Mouse (Mus musculus) kidney, embryonic 16.5 days (tissue): ENCODE data around the gene Rnf41. TPM values are rescaled to one million over a fixed set of nuclear protein-coding genes. Genes with fewer than 3 reads are reported as not detected.
A peak's percentile ranks its signal among the peaks of the same experiment; 100 is the strongest.

Source experiments
- ATAC-seq: fragments of 200-750 bp; cut with Nextera tagmentation; 2 replicates; pipeline ENCODE4 v1.8.0; 2017; ENCODE audit warnings: moderate TSS enrichment; ENCODE audit not compliant: low FRiP score, low TSS enrichment
- H3K27ac ChIP-seq: fragments of 300-500 bp; sonication (generic); 2 replicates; pipeline ENCODE4 v1.5.1; 2014; ENCODE audit warnings: low read length
- H3K27me3 ChIP-seq: fragments of 300-500 bp; sonication (generic); 2 replicates; pipeline ENCODE4 v1.6.1; 2014; ENCODE audit warnings: low read length, control low read depth, mixed read lengths; ENCODE audit not compliant: insufficient read depth
- H3K36me3 ChIP-seq: fragments of 300-500 bp; sonication (generic); 2 replicates; pipeline ENCODE4 v1.6.1; 2014; ENCODE audit warnings: low read length, control low read depth, mixed read lengths; ENCODE audit not compliant: insufficient read depth
- H3K4me1 ChIP-seq: fragments of 300-500 bp; sonication (generic); 2 replicates; pipeline ENCODE4 v1.6.1; 2014; ENCODE audit warnings: low read length, control low read depth, mixed read lengths; ENCODE audit not compliant: insufficient read depth
- H3K4me2 ChIP-seq: fragments of 300-500 bp; sonication (generic); replicated peaks from 2 replicates; pipeline ENCODE4 v1.6.1; 2014; ENCODE audit warnings: low read depth, low read length
- H3K4me3 ChIP-seq: fragments of 300-500 bp; sonication (generic); 2 replicates; pipeline ENCODE4 v1.5.1; 2014; ENCODE audit warnings: mild to moderate bottlenecking, low read length
- H3K9ac ChIP-seq: fragments of 300-500 bp; sonication (generic); replicated peaks from 2 replicates; pipeline ENCODE4 v1.6.1; 2014; ENCODE audit warnings: low read length
- H3K9me3 ChIP-seq: fragments of 300-500 bp; sonication (generic); 2 replicates; pipeline ENCODE4 v1.6.1; 2016; ENCODE audit warnings: low read length, control low read depth
- WGBS: fragments of 180-500 bp; shearing (Covaris S2); extraction: QIAGEN DNeasy Blood & Tissue Kit; methylation state at CpG from one replicate; pipeline ENCODE4 v1.1.7; 2014; 5-methylcytosine and 5-hydroxymethylcytosine counted together
- polyA plus RNA-seq: library from polyadenylated mRNA; unstranded; fragments of >200 nt; fragmentation: Nextera tagmentation; extraction: Ambion mirVana; gene quantifications from 2 replicates; pipeline ENCODE4 v1.2.1, GENCODE M21; 2015

The Rnf41 gene
- polyA plus RNA-seq, 1 experiment from 2014 or later: 52.6 TPM

DNA sequence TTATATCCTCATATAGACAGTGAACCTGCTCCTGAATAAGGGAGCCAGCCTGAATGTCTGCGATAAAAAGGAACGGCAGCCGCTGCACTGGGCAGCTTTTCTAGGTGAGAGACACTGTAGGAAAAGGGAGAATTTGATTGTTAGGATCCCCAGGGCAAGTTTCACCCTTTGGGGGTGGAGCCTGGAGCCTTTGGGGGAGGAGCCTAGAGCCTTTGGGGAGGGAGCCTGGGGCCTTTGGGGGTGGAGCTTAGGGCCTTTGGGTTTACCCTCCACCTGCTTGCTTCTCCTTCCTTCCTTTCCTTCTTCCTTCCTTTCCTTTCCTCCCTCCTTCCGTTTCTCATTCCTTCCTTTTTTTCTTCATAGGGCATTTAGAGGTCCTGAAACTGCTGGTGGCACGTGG is 30.9 kb upstream of the Rnf41 start:
- H3K4me2 ChIP-seq: no peak overlapping the region
- H3K36me3 ChIP-seq: peaks cover 59% of the 10 kb centered on the region
- H3K4me1 ChIP-seq: peaks cover 23% of the 10 kb centered on the region
- H3K27me3 ChIP-seq: no peaks in the 10 kb centered on the region
- ATAC-seq: no peak
- no peak overlapping the region for H3K4me3 ChIP-seq
- H3K27ac ChIP-seq: no peak overlapping the region
- no peaks in the 10 kb centered on the region for H3K9me3 ChIP-seq
- WGBS: 86% methylated on average over 5 of the region's 5 CpGs
- no peak overlapping the region for H3K9ac ChIP-seq

DNA sequence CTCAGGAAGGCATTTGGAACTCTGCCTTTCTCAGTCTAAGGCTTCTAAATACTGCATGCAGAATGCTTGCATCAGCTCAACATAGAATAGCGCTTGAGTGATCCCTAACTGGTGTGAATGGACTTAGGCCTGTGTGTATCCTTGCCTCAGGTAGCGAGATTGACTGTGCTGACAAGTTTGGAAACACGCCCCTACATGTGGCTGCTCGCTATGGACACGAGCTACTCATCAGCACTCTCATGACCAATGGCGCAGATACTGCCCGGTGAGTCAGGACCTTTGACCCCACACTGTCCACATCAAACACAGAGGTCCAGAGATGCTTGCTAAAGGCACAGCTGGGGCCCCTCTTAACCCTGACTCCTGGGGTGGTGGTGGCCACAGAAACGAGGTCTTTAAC is 29.0 kb upstream of the Rnf41 start:
- Histone ChIP-seq H3K9me3 (no peaks in the 10 kb centered on the region), H3K4me2 (no peak overlapping the region), H3K4me1 (peaks cover 15% of the 10 kb centered on the region), H3K9ac (no peak overlapping the region), H3K27me3 (no peaks in the 10 kb centered on the region), H3K27ac (no peak overlapping the region), H3K36me3 (peaks cover 79% of the 10 kb centered on the region), H3K4me3 (no peak overlapping the region)
- 91% methylated on average over 8 of the region's 8 CpGs for WGBS
- no peak for ATAC-seq

DNA sequence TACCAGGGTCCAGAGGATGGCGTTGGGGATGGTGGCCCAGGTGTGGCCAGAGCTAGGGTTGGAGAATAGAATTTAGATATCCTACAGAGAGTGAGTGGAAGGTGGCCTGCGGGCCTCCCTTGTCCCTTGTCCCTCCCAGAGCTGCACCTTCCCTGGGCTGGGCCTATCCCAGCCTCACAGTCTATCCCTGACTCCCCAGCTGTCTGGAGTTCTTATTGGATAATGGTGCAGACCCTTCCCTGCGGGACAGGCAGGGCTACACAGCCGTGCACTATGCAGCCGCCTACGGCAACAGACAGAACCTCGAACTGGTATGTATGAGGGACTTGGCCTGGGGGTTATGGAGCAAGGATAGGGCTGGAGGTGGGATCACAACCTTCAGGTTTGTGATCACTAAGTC is 25.6 kb upstream of the Rnf41 start:
- Histone ChIP-seq H3K27ac (no peak overlapping the region), H3K27me3 (no peaks in the 10 kb centered on the region), H3K4me2 (no peak overlapping the region), H3K4me3 (no peak overlapping the region), H3K9ac (no peak overlapping the region), H3K9me3 (no peaks in the 10 kb centered on the region), H3K36me3 (peaks cover 95% of the 10 kb centered on the region), H3K4me1 (no peaks in the 10 kb centered on the region)
- WGBS: 93% methylated on average over 7 of the region's 7 CpGs
- ATAC-seq: 0 out of 2 replicates have a peak, but pooled peaks have one; percentile 24

DNA sequence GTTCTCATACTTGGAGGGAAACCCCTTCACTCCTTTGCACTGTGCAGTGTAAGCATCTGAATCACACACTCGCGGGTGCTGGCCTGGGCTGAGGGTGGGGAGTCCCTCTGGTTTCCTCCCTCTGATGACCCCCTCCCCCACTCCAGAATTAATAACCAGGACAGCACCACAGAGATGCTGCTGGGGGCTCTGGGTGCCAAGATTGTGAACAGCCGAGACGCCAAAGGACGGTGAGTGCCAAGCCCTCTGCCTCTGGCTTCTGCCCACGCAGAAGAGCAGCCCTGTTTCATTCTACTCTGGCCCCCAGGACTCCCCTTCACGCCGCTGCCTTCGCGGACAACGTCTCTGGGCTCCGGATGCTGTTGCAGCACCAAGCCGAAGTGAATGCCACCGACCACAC is 22.5 kb upstream of the Rnf41 start:
- Histone ChIP-seq H3K4me1 (no peaks in the 10 kb centered on the region), H3K36me3 (peaks cover 92% of the 10 kb centered on the region), H3K9me3 (no peaks in the 10 kb centered on the region), H3K27ac (no peak overlapping the region), H3K4me3 (no peak overlapping the region), H3K9ac (no peak overlapping the region), H3K4me2 (no peak overlapping the region), H3K27me3 (no peaks in the 10 kb centered on the region)
- ATAC-seq: no peak
- 88% methylated on average over 14 of the region's 14 CpGs for WGBS

DNA sequence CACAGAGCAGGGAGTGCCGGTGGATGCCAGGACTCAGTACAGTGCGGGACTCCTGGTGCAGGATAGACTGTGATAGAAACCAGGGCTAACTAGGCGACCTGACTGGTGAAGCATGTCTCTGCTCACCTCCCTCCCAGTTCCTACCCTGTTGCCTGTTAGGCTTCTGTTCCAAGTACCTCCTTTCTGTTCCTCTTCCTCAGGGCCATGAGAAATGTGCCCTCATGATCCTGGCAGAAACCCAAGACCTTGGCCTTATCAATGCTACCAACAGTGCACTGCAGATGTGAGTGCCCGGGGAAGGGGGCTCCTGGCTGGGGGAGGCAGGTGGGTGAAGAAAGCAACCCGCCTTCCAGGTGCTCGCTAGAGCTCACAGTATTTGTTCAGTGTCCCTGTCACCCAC is 21.9 kb upstream of the Rnf41 start:
- no peaks in the 10 kb centered on the region for H3K27me3 ChIP-seq
- H3K27ac ChIP-seq: no peak overlapping the region
- peaks cover 86% of the 10 kb centered on the region for H3K36me3 ChIP-seq
- no peak overlapping the region for H3K4me2 ChIP-seq
- no peak for ATAC-seq
- H3K4me1 ChIP-seq: no peaks in the 10 kb centered on the region
- H3K9ac ChIP-seq: no peak overlapping the region
- WGBS: 86% methylated on average over 6 of the region's 6 CpGs
- H3K9me3 ChIP-seq: no peaks in the 10 kb centered on the region
- no peak overlapping the region for H3K4me3 ChIP-seq

DNA sequence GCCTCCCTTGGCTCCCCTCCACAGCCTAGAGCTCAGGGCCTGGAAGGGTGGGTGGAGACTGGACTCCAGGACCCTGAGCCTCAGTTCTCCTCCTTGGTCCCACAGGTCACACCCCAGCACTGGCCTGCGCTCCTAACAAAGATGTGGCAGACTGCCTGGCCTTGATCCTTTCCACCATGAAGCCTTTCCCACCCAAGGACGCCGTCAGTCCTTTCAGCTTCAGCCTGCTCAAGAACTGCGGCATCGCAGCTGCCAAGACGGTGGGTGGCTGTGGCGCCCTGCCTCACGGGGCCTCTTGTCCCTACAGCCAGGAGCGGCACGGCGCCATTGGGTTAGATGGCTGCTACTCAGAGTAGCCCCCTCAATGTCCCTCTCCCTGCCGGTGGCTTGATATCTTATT is 21.1 kb upstream of the Rnf41 start:
- Histone ChIP-seq H3K9me3 (no peaks in the 10 kb centered on the region), H3K27me3 (no peaks in the 10 kb centered on the region), H3K4me2 (no peak overlapping the region), H3K36me3 (peaks cover 78% of the 10 kb centered on the region), H3K9ac (no peak overlapping the region), H3K4me3 (no peak overlapping the region), H3K27ac (no peak overlapping the region), H3K4me1 (no peaks in the 10 kb centered on the region)
- WGBS: 83% methylated on average over 12 of the region's 12 CpGs
- ATAC-seq: no peak

DNA sequence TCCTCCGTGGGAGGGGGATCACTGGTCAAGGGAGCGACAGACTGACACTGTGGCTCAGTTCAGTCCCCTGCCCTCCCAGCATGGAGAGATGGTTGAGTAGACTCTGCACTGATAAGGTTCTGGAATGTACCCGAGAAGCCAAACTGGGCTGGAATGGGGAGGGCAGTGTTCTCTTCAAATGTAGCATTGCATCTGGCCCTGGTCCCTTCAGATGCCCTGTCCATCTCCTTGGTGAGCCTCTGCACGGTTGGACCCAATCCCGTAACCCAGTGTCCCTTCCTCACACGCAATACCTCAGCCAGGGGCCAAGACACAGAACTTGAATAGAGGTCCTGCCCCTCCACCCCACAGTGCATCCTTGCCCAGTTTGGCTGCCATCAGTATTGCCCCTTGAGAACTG is 19.6 kb upstream of the Rnf41 start:
- 77% methylated on average over 6 of the region's 6 CpGs for WGBS
- no peak overlapping the region for H3K9ac ChIP-seq
- H3K4me2 ChIP-seq: no peak overlapping the region
- H3K4me3 ChIP-seq: no peak overlapping the region
- no peaks in the 10 kb centered on the region for H3K4me1 ChIP-seq
- no peaks in the 10 kb centered on the region for H3K9me3 ChIP-seq
- peaks cover 71% of the 10 kb centered on the region for H3K36me3 ChIP-seq
- ATAC-seq: no peak
- no peaks in the 10 kb centered on the region for H3K27me3 ChIP-seq
- H3K27ac ChIP-seq: no peak overlapping the region

DNA sequence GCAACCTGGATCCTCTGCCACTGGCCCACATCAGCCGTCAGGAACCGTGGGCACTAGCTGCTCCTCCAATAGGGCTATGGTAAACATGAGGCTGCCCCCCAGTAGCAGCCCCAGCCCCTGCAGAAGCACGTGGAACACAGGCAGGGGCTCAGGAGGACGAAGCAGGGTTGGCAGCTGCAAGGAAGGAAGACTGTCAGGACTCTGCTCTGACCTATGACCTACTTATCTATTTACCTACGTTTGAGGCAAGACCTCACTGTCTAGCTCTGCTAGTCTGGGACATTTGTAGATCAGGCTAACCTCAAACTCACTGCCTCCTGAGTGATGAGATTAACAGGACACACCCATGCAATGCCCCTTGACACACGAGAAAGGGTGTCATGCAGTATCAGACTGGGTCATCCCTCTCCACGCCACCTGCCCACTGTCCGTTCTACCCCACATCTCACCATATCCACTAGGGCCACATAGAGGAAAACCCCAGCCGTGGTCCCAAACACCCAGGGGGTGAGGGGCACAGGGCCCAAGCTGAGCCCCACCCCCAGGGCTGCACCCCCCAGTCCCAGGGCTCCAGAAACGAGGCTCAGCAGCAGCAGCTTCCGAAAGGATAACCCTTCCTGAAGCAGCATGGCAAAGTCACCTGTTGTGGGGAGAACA is 15.3 kb upstream of the Rnf41 start:
- Histone ChIP-seq H3K27ac (no peak overlapping the region), H3K4me1 (peaks cover 10% of the 10 kb centered on the region)

DNA sequence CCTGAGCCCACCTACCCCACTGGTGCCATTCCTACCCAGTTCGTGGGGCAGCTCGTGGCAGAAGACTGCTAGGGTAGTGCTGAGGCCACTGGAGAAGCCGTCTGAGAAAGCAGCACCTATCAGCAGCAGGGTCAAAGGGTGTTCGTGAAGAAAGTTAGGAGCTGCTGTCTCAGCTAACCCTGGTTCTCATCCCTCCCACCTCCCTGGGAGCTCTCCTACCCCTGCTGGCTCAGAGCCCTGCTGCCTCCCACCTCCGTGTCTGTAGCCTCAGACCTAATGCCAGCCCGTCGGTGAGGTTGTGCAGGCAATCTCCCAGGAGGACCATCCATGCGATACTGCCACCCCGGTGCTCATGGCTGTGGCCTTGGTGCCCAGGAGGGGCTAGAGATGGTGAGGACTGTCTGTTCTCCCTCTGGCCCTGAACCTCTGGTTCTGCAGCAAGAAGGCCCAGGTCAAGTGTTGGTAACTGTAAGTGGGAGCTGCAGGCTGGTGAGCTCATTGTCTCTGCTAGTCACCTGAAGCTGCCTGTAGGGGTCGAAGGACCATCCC is 14.7 kb upstream of the Rnf41 start:
- H3K4me2 ChIP-seq: no peak overlapping the region
- no peak overlapping the region for H3K27ac ChIP-seq
- H3K36me3 ChIP-seq: peaks cover 21% of the 10 kb centered on the region
- peaks cover 10% of the 10 kb centered on the region for H3K4me1 ChIP-seq
- no peak for ATAC-seq
- H3K9me3 ChIP-seq: no peaks in the 10 kb centered on the region
- no peak overlapping the region for H3K4me3 ChIP-seq
- H3K9ac ChIP-seq: no peak overlapping the region
- 67% methylated on average over 10 of the region's 10 CpGs for WGBS
- no peaks in the 10 kb centered on the region for H3K27me3 ChIP-seq

More for the DNA sequence above, 15.3 kb upstream of the Rnf41 start:
- no peak for ATAC-seq
- Histone ChIP-seq H3K4me3 (no peak overlapping the region), H3K36me3 (peaks cover 28% of the 10 kb centered on the region), H3K9ac (no peak overlapping the region), H3K4me2 (no peak overlapping the region), H3K9me3 (no peaks in the 10 kb centered on the region), H3K27me3 (no peaks in the 10 kb centered on the region)
- 69% methylated on average over 11 of the region's 11 CpGs for WGBS

DNA sequence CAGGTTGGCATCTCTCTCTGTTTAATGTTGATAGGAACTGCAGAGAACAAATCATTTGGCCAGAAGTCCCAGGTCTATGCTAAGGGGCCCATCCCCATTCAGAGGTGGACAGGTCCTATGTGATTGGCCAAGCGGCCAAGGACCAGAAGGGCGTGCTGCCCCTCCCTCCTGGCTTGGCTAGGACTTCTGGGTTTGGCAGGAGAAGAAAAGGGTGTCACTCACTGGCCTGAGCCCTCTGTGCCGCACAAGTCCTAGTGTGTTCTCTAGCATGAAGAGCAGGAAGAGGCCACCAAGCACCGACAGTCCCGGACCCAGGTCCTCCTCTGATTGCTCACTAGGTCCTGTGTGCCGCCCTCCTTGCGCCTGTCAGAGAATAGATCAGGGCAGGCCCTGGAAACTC is 14.0 kb upstream of the Rnf41 start:
- peaks cover 10% of the 10 kb centered on the region for H3K4me1 ChIP-seq
- H3K9ac ChIP-seq: no peak overlapping the region
- ATAC-seq: no peak
- no peak overlapping the region for H3K4me3 ChIP-seq
- WGBS: 59% methylated on average over 7 of the region's 7 CpGs
- H3K36me3 ChIP-seq: peaks cover 15% of the 10 kb centered on the region
- H3K9me3 ChIP-seq: no peaks in the 10 kb centered on the region
- no peaks in the 10 kb centered on the region for H3K27me3 ChIP-seq
- H3K4me2 ChIP-seq: no peak overlapping the region
- H3K27ac ChIP-seq: no peak overlapping the region
